Mouse (Mus musculus) cerebellum, postnatal 10 days (tissue): ENCODE measurements at regions not wholly inside any gene's neighbourhood (a gene's known extent, or its start where the extent isn't known, plus 50 kb on each side); places are given as distances from the start of the nearest gene placed in this dataset.

ENCODE experiments used
- DNase-seq, 2 experiments: peaks; one replicate each; pipeline ENCODE4 v3.0.0; 2021; ENCODE audit warnings: mixed read lengths in 2 of 2

- DNase-seq, result peak; percentile 40 to 45
Observed at GRCm38 (mm10) chr15:54677660-54678059, 793.0 kb downstream of the Gm7489 start.
